Mouse (Mus musculus): ENCODE data around the gene Slc43a2. TPM values are rescaled to one million over a fixed set of nuclear protein-coding genes. Genes with fewer than 3 reads are reported as not detected.
"Not testable (repeated sequence)": the region's sequence is repeated elsewhere in the genome, so short reads cannot be mapped to it uniquely, and the experiment has no call there.

Gene Slc43a2
- polyA plus RNA-seq, 1 experiment = 363 TPM

GRCm38 (mm10) chr11:75586963-75587362 lies 55.5 kb downstream of the Slc43a2 start:
- WGBS = 87% methylated on average over 5 of the region's 5 CpGs
- TF ChIP-seq CTCF (IDR thresholded peaks at IDR 0.05; ENCODE audit: insufficient read depth, low read depth, low read length) (no peak), POLR2A (IDR thresholded peaks at IDR 0.05; ENCODE audit: insufficient read depth, low read depth, low read length) (no peak)
- H3K27ac ChIP-seq (ENCODE audit: insufficient read depth, low read depth, low read length) = no peak overlapping the region

GRCm38 (mm10) chr11:75587493-75588284 lies 56.2 kb downstream of the Slc43a2 start, which contains the start of gene Pitpna:
Pitpna (plus strand) TSS chr11:75588097.
- peaks cover 22% of the 10 kb centered on the region for H3K4me1 ChIP-seq (ENCODE audit: control insufficient read depth, insufficient read depth, low read length)
- H3K4me3 ChIP-seq (ENCODE audit: insufficient read depth, low read depth, low read length) = peak within 1 kb of the TSS; percentile 79
- peak within 1 kb of the TSS; percentile 90 for H3K27ac ChIP-seq (ENCODE audit: insufficient read depth, low read depth, low read length)
- TF ChIP-seq CTCF (IDR thresholded peaks at IDR 0.05; ENCODE audit: insufficient read depth, low read depth, low read length) (no peak), POLR2A (IDR thresholded peaks at IDR 0.05; ENCODE audit: insufficient read depth, low read depth, low read length) (peak; percentile 98)
- WGBS = 3% methylated on average over 49 of the region's 49 CpGs

More at GRCm38 (mm10) chr11:75586963-75587362, 55.5 kb downstream of the Slc43a2 start:
- peaks cover 17% of the 10 kb centered on the region for H3K4me1 ChIP-seq (ENCODE audit: control insufficient read depth, insufficient read depth, low read length)
- no peak overlapping the region for H3K4me3 ChIP-seq (ENCODE audit: insufficient read depth, low read depth, low read length)

- TF ChIP-seq CTCF (IDR thresholded peaks at IDR 0.05; ENCODE audit: insufficient read depth, low read depth, low read length) (no peak), POLR2A (IDR thresholded peaks at IDR 0.05; ENCODE audit: insufficient read depth, low read depth, low read length) (no peak)
- H3K4me3 ChIP-seq (ENCODE audit: insufficient read depth, low read depth, low read length) = peak overlapping the region; percentile 79
- peaks cover 22% of the 10 kb centered on the region for H3K4me1 ChIP-seq (ENCODE audit: control insufficient read depth, insufficient read depth, low read length)
- H3K27ac ChIP-seq (ENCODE audit: insufficient read depth, low read depth, low read length) = peak overlapping the region; percentile 81
- under 1% methylated on average over 37 of the region's 37 CpGs for WGBS
These were observed 56.9 kb downstream of the Slc43a2 start for GRCm38 (mm10) chr11:75588285-75588941.

- 81% methylated on average over 5 of the region's 5 CpGs for WGBS
- peaks cover 26% of the 10 kb centered on the region for H3K4me1 ChIP-seq (ENCODE audit: control insufficient read depth, insufficient read depth, low read length)
- no peak overlapping the region for H3K4me3 ChIP-seq (ENCODE audit: insufficient read depth, low read depth, low read length)
- TF ChIP-seq CTCF (IDR thresholded peaks at IDR 0.05; ENCODE audit: insufficient read depth, low read depth, low read length) (no peak), POLR2A (IDR thresholded peaks at IDR 0.05; ENCODE audit: insufficient read depth, low read depth, low read length) (no peak)
- H3K27ac ChIP-seq (ENCODE audit: insufficient read depth, low read depth, low read length) = no peak overlapping the region
These were observed 61.1 kb downstream of the Slc43a2 start for GRCm38 (mm10) chr11:75592612-75593011.

- no peak overlapping the region for H3K27ac ChIP-seq (ENCODE audit: insufficient read depth, low read depth, low read length)
- TF ChIP-seq CTCF (IDR thresholded peaks at IDR 0.05; ENCODE audit: insufficient read depth, low read depth, low read length) (no peak), POLR2A (IDR thresholded peaks at IDR 0.05; ENCODE audit: insufficient read depth, low read depth, low read length) (no peak)
- no peak overlapping the region for H3K4me3 ChIP-seq (ENCODE audit: insufficient read depth, low read depth, low read length)
- WGBS = 79% methylated on average over 9 of the region's 9 CpGs
- peaks cover 19% of the 10 kb centered on the region for H3K4me1 ChIP-seq (ENCODE audit: control insufficient read depth, insufficient read depth, low read length)
These were observed 62.9 kb downstream of the Slc43a2 start for GRCm38 (mm10) chr11:75594431-75594830.

DNA sequence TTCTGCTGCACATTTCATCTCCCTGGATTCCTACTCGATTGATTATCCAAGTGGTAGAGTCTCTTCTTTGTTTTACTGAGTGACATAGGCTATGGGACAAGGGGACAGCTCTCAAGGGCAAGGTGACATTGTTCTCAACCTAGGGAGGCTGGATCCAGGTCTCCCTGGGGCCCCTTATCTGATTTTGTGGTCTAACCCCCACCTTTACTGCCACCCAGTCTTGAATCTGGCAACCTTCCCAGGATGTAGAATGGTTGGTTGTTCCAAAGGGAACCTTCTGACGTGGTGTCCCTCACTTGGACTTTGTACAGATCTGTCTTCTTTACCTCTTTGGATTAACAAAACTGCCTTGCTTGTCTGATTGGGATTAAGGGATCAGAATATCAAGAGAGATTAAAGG lies 63.9 kb downstream of the Slc43a2 start:
- H3K27ac ChIP-seq (ENCODE audit: insufficient read depth, low read depth, low read length) = no peak overlapping the region
- 53% methylated on average over 2 of the region's 2 CpGs for WGBS
- TF ChIP-seq POLR2A (IDR thresholded peaks at IDR 0.05; ENCODE audit: insufficient read depth, low read depth, low read length) (no peak), CTCF (IDR thresholded peaks at IDR 0.05; ENCODE audit: insufficient read depth, low read depth, low read length) (no peak)
- peaks cover 11% of the 10 kb centered on the region for H3K4me1 ChIP-seq (ENCODE audit: control insufficient read depth, insufficient read depth, low read length)
- H3K4me3 ChIP-seq (ENCODE audit: insufficient read depth, low read depth, low read length) = no peak overlapping the region

DNA sequence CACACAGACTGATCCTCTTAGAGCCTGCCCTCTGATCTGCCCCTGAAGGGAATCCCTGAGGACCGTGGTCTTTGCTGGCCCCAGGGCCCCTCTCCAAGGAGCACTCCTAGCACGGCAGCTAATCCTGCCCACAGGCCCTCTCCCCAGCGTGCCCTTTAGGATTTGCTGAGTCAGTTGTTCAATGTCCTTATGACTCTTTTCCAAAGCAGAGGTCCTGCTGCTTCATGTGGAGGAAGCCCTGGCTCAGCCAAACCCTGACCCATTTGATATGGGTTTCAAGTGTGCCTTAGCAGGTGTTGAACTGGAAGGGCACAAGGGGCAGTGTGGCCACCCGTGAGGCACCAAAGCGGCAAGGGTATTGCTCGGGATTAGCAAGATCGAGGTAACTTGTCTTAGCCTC lies 64.3 kb downstream of the Slc43a2 start:
- Histone ChIP-seq H3K4me3 (ENCODE audit: insufficient read depth, low read depth, low read length) (no peak overlapping the region), H3K4me1 (ENCODE audit: control insufficient read depth, insufficient read depth, low read length) (peaks cover 11% of the 10 kb centered on the region), H3K27ac (ENCODE audit: insufficient read depth, low read depth, low read length) (no peak overlapping the region)
- WGBS = 67% methylated on average over 7 of the region's 7 CpGs
- TF ChIP-seq CTCF (IDR thresholded peaks at IDR 0.05; ENCODE audit: insufficient read depth, low read depth, low read length) = no peak
- no peak for TF ChIP-seq POLR2A (IDR thresholded peaks at IDR 0.05; ENCODE audit: insufficient read depth, low read depth, low read length)

- H3K27ac ChIP-seq (ENCODE audit: insufficient read depth, low read depth, low read length) = no peak overlapping the region
- H3K4me3 ChIP-seq (ENCODE audit: insufficient read depth, low read depth, low read length) = no peak overlapping the region
- TF ChIP-seq CTCF (IDR thresholded peaks at IDR 0.05; ENCODE audit: insufficient read depth, low read depth, low read length) = no peak
- no peak for TF ChIP-seq POLR2A (IDR thresholded peaks at IDR 0.05; ENCODE audit: insufficient read depth, low read depth, low read length)
- H3K4me1 ChIP-seq (ENCODE audit: control insufficient read depth, insufficient read depth, low read length) = peaks cover 11% of the 10 kb centered on the region
- 55% methylated on average over 3 of the region's 3 CpGs for WGBS
These were observed 65.3 kb downstream of the Slc43a2 start for GRCm38 (mm10) chr11:75596726-75597255.

DNA sequence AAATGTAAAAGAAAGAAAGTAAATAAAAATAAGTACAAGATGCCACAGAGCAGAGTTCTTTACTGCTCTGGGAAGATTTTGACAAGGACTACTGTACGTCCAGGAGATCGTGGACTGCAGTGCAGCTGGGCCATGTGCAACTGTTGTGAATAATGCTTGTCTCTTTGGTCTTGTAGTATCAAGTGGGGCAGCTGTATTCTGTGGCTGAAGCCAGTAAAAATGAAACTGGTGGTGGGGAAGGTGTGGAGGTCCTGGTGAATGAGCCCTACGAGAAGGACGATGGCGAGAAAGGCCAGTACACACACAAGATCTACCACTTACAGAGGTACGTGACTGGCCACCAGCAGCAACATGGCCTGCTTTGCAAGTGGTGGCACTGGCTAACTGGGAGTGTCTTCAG lies 66.5 kb downstream of the Slc43a2 start:
- no peak for TF ChIP-seq POLR2A (IDR thresholded peaks at IDR 0.05; ENCODE audit: insufficient read depth, low read depth, low read length)
- TF ChIP-seq CTCF (IDR thresholded peaks at IDR 0.05; ENCODE audit: insufficient read depth, low read depth, low read length) = no peak
- WGBS = 92% methylated on average over 6 of the region's 6 CpGs
- Histone ChIP-seq H3K4me3 (ENCODE audit: insufficient read depth, low read depth, low read length) (no peak overlapping the region), H3K4me1 (ENCODE audit: control insufficient read depth, insufficient read depth, low read length) (peaks cover 6% of the 10 kb centered on the region), H3K27ac (ENCODE audit: insufficient read depth, low read depth, low read length) (no peak overlapping the region)

DNA sequence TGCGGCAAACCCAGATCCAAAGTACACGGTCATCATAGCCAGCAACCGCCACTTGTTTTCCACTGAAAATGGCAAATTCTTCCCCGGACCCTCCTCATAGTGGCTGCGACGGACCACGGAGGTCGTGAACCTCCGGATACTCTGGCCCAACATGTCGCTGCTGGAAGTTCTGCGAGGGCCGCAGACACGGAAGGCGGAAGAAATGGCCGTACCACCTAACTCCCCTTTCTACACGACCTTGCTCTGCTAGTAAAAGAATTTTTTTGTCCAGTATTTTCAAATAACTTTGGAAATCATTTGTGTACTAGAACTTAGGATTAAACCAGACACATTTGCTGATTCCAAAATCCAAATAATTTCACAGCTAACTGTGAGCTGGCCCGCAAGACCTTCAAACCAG lies 68.3 kb downstream of the Slc43a2 start:
- H3K4me3 ChIP-seq (ENCODE audit: insufficient read depth, low read depth, low read length); H3K27ac ChIP-seq (ENCODE audit: insufficient read depth, low read depth, low read length); H3K4me1 ChIP-seq (ENCODE audit: control insufficient read depth, insufficient read depth, low read length): not testable (repeated sequence)
- 95% methylated on average over 17 of the region's 17 CpGs for WGBS

Measured in olfactory bulb, adult 2 months (tissue).